Mouse (Mus musculus): Measurements from ENCODE around the gene Lgals2. TPM values are rescaled to one million over a fixed set of nuclear protein-coding genes. Genes with fewer than 3 reads are reported as not detected.
A peak's percentile ranks its signal among the peaks of the same experiment; 100 is the strongest.

Lgals2 gene
- polyA plus RNA-seq, 1 experiment, result 2.8 TPM

GRCm38 (mm10) chr15:78863154-78863553 is 7.8 kb upstream of the Lgals2 start:
- TF ChIP-seq POLR2A (IDR thresholded peaks at IDR 0.05; ENCODE audit: control insufficient read depth, low read depth, low read length) (no peak), CTCF (IDR thresholded peaks at IDR 0.05; ENCODE audit: control insufficient read depth, insufficient read depth, insufficient replicate concordance, low read depth, low read length) (no peak)
- no peaks in the 10 kb centered on the region for H3K27me3 ChIP-seq (ENCODE audit: control insufficient read depth, insufficient read depth, low read length)
- H3K4me1 ChIP-seq (ENCODE audit: control insufficient read depth, insufficient read depth, low read length), result peaks cover 13% of the 10 kb centered on the region
- H3K27ac ChIP-seq (ENCODE audit: control insufficient read depth, insufficient read depth, low read depth, low read length), result no peak overlapping the region
- no peak overlapping the region for H3K4me3 ChIP-seq (ENCODE audit: control insufficient read depth, low read depth, low read length)
- H3K36me3 ChIP-seq (ENCODE audit: control insufficient read depth, insufficient read depth, low read length), result no peaks in the 10 kb centered on the region

- TF ChIP-seq POLR2A (IDR thresholded peaks at IDR 0.05; ENCODE audit: control insufficient read depth, low read depth, low read length), result no peak
- TF ChIP-seq CTCF (IDR thresholded peaks at IDR 0.05; ENCODE audit: control insufficient read depth, insufficient read depth, insufficient replicate concordance, low read depth, low read length), result no peak
- Histone ChIP-seq H3K27me3 (ENCODE audit: control insufficient read depth, insufficient read depth, low read length) (no peaks in the 10 kb centered on the region), H3K4me1 (ENCODE audit: control insufficient read depth, insufficient read depth, low read length) (peaks cover 9% of the 10 kb centered on the region)
Measured at GRCm38 (mm10) chr15:78862280-78862679, 7.0 kb upstream of the Lgals2 start.

GRCm38 (mm10) chr15:78859714-78860113 is 4.4 kb upstream of the Lgals2 start:
- Histone ChIP-seq H3K4me3 (ENCODE audit: control insufficient read depth, low read depth, low read length) (no peak overlapping the region), H3K27ac (ENCODE audit: control insufficient read depth, insufficient read depth, low read depth, low read length) (no peak overlapping the region), H3K4me1 (ENCODE audit: control insufficient read depth, insufficient read depth, low read length) (peaks cover 9% of the 10 kb centered on the region), H3K27me3 (ENCODE audit: control insufficient read depth, insufficient read depth, low read length) (no peaks in the 10 kb centered on the region), H3K36me3 (ENCODE audit: control insufficient read depth, insufficient read depth, low read length) (no peaks in the 10 kb centered on the region)
- TF ChIP-seq POLR2A (IDR thresholded peaks at IDR 0.05; ENCODE audit: control insufficient read depth, low read depth, low read length), result no peak
- TF ChIP-seq CTCF (IDR thresholded peaks at IDR 0.05; ENCODE audit: control insufficient read depth, insufficient read depth, insufficient replicate concordance, low read depth, low read length), result no peak

More at GRCm38 (mm10) chr15:78862280-78862679, 7.0 kb upstream of the Lgals2 start:
- Histone ChIP-seq H3K36me3 (ENCODE audit: control insufficient read depth, insufficient read depth, low read length) (no peaks in the 10 kb centered on the region), H3K4me3 (ENCODE audit: control insufficient read depth, low read depth, low read length) (no peak overlapping the region), H3K27ac (ENCODE audit: control insufficient read depth, insufficient read depth, low read depth, low read length) (no peak overlapping the region)

GRCm38 (mm10) chr15:78859311-78859710 is 4.0 kb upstream of the Lgals2 start:
- TF ChIP-seq CTCF (IDR thresholded peaks at IDR 0.05; ENCODE audit: control insufficient read depth, insufficient read depth, insufficient replicate concordance, low read depth, low read length) (no peak), POLR2A (IDR thresholded peaks at IDR 0.05; ENCODE audit: control insufficient read depth, low read depth, low read length) (no peak)
- no peak overlapping the region for H3K4me3 ChIP-seq (ENCODE audit: control insufficient read depth, low read depth, low read length)
- H3K36me3 ChIP-seq (ENCODE audit: control insufficient read depth, insufficient read depth, low read length), result no peaks in the 10 kb centered on the region
- H3K4me1 ChIP-seq (ENCODE audit: control insufficient read depth, insufficient read depth, low read length), result peaks cover 8% of the 10 kb centered on the region
- no peaks in the 10 kb centered on the region for H3K27me3 ChIP-seq (ENCODE audit: control insufficient read depth, insufficient read depth, low read length)
- no peak overlapping the region for H3K27ac ChIP-seq (ENCODE audit: control insufficient read depth, insufficient read depth, low read depth, low read length)

- no peaks in the 10 kb centered on the region for H3K27me3 ChIP-seq (ENCODE audit: control insufficient read depth, insufficient read depth, low read length)
- no peaks in the 10 kb centered on the region for H3K36me3 ChIP-seq (ENCODE audit: control insufficient read depth, insufficient read depth, low read length)
- no peak overlapping the region for H3K4me3 ChIP-seq (ENCODE audit: control insufficient read depth, low read depth, low read length)
- H3K27ac ChIP-seq (ENCODE audit: control insufficient read depth, insufficient read depth, low read depth, low read length), result no peak overlapping the region
- H3K4me1 ChIP-seq (ENCODE audit: control insufficient read depth, insufficient read depth, low read length), result no peaks in the 10 kb centered on the region; the same call in 1 of the 2 replicates
- TF ChIP-seq POLR2A (IDR thresholded peaks at IDR 0.05; ENCODE audit: control insufficient read depth, low read depth, low read length) (no peak), CTCF (IDR thresholded peaks at IDR 0.05; ENCODE audit: control insufficient read depth, insufficient read depth, insufficient replicate concordance, low read depth, low read length) (no peak)
Measured at GRCm38 (mm10) chr15:78857009-78857408, 1.7 kb upstream of the Lgals2 start.

- H3K4me1 ChIP-seq (ENCODE audit: control insufficient read depth, insufficient read depth, low read length), result peaks cover 8% of the 10 kb centered on the region
- TF ChIP-seq CTCF (IDR thresholded peaks at IDR 0.05; ENCODE audit: control insufficient read depth, insufficient read depth, insufficient replicate concordance, low read depth, low read length), result peak; percentile 92
- TF ChIP-seq POLR2A (IDR thresholded peaks at IDR 0.05; ENCODE audit: control insufficient read depth, low read depth, low read length), result no peak
- no peaks in the 10 kb centered on the region for H3K27me3 ChIP-seq (ENCODE audit: control insufficient read depth, insufficient read depth, low read length)
- H3K27ac ChIP-seq (ENCODE audit: control insufficient read depth, insufficient read depth, low read depth, low read length), result no peak overlapping the region
- no peaks in the 10 kb centered on the region for H3K36me3 ChIP-seq (ENCODE audit: control insufficient read depth, insufficient read depth, low read length)
- H3K4me3 ChIP-seq (ENCODE audit: control insufficient read depth, low read depth, low read length), result peak overlapping the region; percentile 44
Measured at GRCm38 (mm10) chr15:78851505-78852153, 3.7 kb downstream of the Lgals2 start.

GRCm38 (mm10) chr15:78850944-78851343 is 4.4 kb downstream of the Lgals2 start:
- Histone ChIP-seq H3K4me1 (ENCODE audit: control insufficient read depth, insufficient read depth, low read length) (peaks cover 8% of the 10 kb centered on the region), H3K36me3 (ENCODE audit: control insufficient read depth, insufficient read depth, low read length) (no peaks in the 10 kb centered on the region), H3K27ac (ENCODE audit: control insufficient read depth, insufficient read depth, low read depth, low read length) (no peak overlapping the region)

More at GRCm38 (mm10) chr15:78850944-78851343, 4.4 kb downstream of the Lgals2 start:
- no peak overlapping the region for H3K4me3 ChIP-seq (ENCODE audit: control insufficient read depth, low read depth, low read length)
- TF ChIP-seq CTCF (IDR thresholded peaks at IDR 0.05; ENCODE audit: control insufficient read depth, insufficient read depth, insufficient replicate concordance, low read depth, low read length), result no peak
- TF ChIP-seq POLR2A (IDR thresholded peaks at IDR 0.05; ENCODE audit: control insufficient read depth, low read depth, low read length), result no peak
- no peaks in the 10 kb centered on the region for H3K27me3 ChIP-seq (ENCODE audit: control insufficient read depth, insufficient read depth, low read length)

Data from testis, adult 2 months (tissue).